Mouse (Mus musculus) 3T3-L1 (cell line): ENCODE data around the gene Brca2.

ENCODE experiments used
- DNase-seq: peaks from one replicate; pipeline ENCODE4 v3.0.0-alpha.2; 2015; ENCODE audit warnings: low read depth, low spot score

The Brca2 gene

DNA sequence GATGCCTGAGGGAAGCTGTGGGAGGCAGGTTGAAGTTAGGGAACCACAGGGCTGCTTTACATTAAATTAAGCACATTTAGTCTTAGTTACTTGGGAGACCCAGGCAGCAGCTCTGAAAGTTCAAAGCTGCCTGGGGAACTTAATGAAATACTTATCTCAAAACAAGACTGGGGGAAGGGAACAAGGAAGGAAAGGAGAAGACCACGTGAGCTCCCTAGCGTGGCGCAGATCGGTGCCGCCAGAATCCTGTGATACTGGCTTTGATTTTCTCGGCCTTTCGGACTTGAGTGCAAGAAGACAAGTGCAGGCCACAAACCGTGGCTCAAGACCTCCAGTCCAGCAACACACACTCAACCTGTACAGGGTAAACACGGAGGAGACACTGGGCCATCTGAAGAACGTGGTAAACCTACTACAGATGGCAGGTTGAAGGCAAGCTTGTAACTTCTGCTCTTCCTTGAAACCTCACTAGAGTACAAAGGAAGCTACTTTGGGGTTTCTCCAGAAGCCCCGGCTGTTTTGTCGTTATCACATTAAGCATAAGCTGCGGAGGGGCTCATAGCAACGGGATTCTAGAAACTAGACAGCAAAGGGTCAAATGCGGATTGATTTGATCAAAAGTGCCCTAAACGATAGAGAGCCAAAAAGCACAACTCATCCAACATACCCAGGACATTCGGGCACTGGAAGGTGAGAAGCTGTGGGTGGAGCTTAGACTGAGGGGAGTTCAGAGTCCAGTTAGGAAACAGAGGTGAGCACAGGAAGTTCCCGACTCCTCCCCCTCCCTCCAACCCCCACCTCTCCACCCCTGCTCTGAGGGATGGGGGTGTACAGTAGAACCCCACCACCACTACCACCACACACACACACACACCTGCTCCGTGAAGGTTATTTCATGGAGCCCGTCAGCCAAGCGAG lies 76.0 kb downstream of the Brca2 start:
- no peak for DNase-seq

DNA sequence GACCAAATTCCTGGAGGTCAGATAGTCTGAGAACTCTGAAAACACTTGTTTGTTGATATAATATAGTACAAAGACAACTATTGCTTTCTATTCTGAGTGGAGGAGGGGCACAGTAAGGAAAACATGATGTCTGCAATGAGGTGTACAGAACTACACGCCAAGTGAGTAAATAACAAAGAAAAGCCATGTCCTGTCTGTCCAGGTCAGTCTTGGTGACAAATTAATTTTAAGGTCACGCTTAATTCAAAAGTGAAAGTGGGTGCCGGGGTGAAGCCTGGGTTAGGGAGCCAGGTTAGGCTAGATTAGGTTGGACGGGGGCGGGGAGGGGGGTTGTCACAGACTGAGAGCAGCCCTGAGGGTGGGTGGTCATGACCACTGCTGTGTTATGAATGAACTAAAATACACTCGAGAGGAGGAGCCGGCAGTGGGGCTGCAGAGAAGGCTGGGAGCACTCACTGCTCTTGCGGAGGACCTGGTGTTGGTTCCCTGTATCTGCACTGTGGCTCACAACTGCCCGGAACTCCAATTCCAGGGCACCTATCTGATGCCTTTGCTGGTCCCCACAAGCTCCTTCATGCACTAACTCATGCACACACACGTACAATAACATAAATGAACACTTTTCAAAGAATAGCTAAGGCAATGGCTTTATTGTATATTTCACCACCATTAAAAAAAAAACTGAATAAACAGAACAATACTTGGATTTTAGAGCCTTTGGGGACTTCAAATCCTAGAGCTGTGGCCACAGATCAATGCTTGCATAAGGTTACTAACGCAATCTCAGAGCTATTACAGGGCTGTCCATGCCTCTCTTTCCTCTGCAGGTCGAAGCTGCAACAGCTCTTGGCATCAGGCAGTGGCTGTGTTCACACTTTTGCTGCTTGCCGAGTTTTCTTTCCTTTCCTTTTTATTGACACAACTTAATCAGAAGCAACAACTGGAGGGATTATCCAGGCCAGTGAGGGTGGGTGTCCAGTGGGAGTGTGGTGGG lies 77.2 kb downstream of the Brca2 start:
- DNase-seq: no peak

DNA sequence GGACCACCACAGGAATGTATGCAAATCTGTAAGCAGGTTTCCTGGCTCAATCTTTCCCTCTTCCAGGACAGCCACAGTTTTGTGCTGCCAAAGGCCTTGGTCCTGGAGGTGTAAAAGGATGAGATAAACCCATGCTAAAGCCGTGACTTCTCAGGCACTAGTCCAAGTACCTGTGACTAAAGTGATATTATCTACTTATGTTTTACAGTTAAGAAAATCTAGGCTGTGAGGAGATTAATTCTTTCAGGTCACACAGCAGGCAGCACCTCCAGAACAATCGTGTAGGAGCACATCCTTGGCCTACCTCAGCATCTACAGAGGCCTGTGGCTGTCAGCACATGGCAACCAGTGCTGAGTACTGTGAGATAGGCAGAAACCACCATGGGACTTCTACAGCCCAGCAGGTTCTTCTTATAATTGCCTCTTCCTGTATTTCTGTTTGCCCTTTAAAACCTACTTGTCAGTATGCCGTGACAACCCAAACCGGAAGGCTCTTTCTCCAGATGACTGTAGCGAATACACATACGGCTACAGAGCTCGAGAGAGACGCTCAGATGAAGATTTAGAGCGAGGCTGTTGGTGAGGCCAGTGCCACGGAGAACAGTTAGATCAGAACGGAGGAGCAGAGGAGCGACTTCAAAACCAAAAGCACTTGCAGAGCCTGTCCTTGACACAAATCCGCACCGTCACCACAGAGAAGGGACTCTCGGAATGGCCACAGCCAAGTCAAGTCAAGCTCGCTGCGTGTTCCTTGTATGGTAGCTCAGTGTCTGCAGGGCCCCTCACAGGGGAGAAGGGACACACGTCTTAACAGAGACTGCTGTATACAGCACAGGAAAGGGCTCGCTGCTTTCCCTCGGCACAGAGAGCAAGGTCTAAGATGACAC lies 78.4 kb downstream of the Brca2 start:
- no peak for DNase-seq

DNA sequence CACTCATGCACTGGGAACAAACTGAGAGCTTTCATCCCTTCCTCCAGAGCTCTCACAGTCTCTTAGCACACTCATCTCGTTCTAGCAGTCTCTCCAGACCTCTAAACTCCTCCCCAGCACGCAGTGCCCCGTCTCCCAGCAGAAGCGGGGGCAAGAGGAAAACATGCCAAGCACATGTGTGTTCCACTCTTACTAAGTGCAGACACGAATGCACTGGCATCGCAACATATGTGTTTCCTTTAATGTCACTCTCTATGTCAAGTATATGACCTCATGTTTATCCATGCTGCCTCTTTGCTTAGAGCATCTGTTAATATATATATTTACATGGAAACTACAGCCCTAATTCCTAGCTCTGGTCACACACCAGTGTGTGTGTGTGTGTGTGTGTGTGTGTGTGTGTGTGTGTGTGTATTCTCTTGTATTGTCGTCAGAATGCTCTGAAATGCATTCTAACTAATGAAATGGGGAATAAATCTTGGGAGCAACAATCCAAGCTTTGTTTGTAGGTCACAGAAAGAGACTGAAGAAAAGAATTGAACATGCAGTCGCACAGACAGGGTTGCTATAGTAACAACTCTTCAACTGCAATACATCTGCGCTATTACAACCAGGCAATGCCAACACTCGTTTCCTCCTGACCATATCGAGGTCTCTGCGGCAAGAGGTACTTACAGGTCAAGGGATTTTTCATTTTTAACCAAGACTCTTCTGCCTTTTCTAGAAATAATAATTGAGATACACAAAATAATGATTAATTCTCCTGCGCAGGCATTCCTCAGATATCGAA lies 79.2 kb downstream of the Brca2 start:
- no peak for DNase-seq

DNA sequence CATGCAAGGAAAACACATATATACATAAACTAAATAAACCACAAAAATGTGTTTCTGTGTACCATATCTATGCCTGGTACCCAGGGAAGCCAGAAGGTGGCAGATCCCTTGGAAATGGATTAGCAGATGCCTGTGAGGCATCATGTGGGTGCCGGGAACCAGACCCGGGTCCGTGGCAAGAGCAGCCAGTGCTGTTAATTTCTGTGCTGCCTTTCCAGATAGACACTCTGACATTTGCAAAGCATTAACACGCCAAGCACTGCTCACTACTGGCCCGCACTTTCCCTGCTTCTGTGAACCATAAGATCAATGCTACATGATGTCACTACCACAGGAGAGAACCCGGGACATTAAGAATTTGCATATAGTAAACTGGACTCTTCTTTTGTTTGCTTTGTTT lies 83.7 kb downstream of the Brca2 start:
- DNase-seq: no peak

DNA sequence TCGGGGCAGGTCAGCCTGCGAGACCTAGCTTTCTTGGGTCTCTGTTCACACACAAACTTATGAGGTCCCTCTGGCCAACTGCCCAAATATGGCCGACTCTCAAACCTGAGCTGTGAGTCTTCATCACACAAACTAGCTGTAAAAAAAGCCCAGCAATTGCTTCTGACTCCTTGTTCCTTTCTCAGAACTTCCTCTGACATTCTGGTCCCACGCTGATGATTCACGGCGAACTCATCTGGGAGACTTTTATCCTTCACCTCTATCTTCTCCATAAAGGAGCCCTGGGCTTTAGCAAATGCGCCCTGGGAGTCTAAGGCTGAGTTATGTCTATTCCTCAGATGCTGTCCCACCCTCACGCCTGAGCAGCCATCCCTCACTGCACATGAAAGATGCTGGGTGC lies 85.2 kb downstream of the Brca2 start:
- DNase-seq: peak; percentile 32

DNA sequence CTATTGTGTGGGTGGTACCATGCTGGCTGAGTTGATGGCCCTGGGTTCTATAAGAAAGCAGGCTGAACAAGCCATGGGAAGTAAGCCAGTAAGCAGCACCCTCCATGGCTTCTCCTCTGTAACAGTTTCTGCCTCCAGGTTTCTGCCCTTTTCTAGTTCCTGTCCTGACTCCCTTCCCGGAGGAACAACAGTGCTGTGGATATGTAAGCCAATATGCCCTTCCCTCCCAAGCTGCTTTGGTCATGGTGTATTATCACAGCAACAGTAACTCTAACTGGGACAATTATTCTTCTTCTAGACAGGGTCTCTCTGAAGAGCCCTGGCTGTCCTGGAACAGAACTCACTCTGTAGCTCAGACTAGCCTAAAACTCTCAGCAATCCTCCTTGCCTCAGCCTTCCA lies 88.7 kb downstream of the Brca2 start:
- no peak for DNase-seq

DNA sequence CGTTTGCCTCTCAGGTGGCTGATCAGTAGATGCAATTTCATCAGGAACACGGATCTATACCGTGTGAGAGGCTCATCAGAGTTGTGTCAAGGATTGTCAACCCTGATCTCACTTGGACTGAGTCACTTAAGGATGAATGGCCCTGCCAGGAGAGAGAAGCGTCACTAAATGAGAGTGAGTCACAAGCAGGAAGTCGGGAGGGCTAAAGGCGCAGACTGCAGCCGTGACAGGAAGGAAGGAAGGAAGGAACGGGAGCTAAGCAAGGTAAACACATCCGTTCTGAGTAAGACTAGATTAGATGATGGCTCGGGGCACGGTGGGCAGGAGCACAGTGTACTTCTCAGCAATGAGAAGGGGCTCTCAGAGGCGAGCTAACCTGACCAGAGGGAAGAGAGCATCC lies 89.3 kb downstream of the Brca2 start:
- peak; percentile 79 for DNase-seq

DNA sequence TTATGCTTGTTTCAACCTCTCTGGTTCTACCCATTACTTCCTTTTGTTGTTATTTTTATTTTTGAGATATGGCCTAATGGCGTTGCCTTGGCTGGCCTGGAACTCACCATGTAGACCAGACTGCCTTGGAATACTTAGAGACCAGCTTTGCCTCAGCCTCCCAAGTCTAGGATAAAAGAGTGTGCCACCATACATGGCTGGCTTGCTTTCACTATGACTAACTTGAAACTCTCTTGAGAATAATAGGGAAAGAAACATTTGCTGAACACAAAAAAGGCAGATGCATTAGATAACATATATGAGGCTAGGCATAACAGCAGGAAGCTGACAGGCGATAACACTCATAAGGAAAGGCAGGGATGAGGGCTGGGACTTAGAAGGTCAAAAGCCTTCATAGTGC lies 91.6 kb downstream of the Brca2 start:
- DNase-seq: no peak

DNA sequence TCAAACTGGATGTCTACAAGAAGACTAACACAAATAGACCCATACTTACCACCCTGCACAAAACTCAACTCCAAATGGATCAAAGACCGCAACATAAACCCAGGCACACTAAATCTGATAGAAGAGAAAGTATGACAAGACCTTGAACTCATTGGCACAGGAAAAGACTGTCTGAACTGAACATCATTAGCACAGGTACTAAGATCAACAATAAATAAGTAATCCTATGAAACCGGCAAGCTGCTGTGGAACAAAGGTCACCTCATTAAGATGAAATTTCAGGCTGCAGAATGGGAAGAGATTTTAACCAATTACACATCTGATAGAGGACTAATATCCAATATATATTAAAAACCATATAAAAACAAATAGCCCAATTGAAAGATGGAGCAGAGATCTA lies 93.8 kb downstream of the Brca2 start:
- DNase-seq: no peak

DNA sequence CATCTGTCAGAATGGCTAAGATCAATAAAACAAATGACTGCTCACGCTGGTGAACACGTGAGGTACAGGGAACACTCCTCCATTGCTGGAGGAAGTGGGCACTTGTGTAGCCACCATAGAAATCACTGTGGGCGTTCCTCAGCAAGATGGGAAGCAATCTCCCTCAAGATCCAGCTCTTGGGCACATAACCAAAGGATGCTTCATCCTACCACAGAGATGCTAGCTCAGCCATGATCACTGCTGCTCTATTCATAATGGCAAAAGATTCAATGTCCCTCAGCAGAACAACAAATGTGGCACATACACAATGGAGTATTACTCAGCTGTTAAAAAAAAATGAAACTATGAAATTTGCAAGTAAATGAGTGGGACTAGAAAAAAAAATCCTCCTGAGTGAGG lies 94.3 kb downstream of the Brca2 start:
- no peak for DNase-seq

DNA sequence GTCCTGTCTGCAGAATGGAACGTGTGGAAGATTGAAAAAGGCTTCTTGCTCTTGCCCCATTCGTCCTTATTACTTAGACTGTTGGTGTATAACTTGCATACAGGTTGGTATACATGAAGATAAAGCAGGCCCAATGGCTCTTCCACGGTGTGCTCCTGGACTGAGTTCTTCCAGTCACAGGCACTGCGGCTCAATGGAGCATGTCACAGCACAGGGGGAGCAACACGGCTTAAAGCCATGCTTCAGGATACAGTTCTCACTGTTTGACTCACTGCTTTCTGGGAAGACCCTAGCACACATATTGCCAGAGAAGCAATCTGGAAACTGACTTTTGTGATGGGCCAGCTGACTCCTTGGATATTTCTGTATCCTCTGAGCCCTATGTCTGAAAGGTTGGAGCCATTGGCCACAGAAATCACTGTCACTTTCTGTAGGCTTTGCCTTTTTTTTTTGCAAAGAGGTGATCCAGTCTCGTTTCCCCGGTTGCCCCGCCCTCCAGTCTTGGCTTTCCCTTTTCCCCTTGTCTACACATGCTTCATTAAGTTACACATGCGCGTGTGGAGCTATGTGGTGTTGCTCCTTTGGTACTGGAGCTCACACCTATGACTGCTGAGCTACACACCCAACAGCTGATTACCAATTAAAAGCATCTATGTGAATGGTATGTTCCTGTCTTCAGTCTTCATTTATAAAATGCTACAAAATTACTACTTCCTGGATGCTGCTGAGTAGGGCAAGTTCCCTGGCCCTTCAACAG lies 96.3 kb downstream of the Brca2 start:
- no peak for DNase-seq
